Mouse (Mus musculus) embryonic facial prominence, embryonic 14.5 days (tissue): ENCODE measurements around the gene Jakmip3. TPM values are rescaled to one million over a fixed set of nuclear protein-coding genes. Genes with fewer than 3 reads are reported as not detected.
A peak's percentile ranks its signal among the peaks of the same experiment; 100 is the strongest.

Source experiments
- ATAC-seq: fragments of 200-750 bp; cut with Nextera tagmentation; 2 replicates; pipeline ENCODE4 v1.8.0; 2017; ENCODE audit warnings: low read depth, moderate number of reproducible peaks, moderate TSS enrichment
- DNase-seq: peaks from one replicate; pipeline ENCODE4 v3.0.0-alpha.2; 2015; ENCODE audit warnings: low spot score
- H3K27ac ChIP-seq: fragments of 300-500 bp; sonication (generic); replicated peaks from 2 replicates; pipeline ENCODE4 v1.5.1; 2014; ENCODE audit warnings: low read depth, mild to moderate bottlenecking, low read length, moderate library complexity
- H3K27me3 ChIP-seq: fragments of 300-500 bp; sonication (generic); replicated peaks from 2 replicates; pipeline ENCODE4 v1.6.1; 2014; ENCODE audit warnings: low read length; ENCODE audit not compliant: control insufficient read depth, insufficient read depth
- H3K36me3 ChIP-seq: fragments of 300-500 bp; sonication (generic); 2 replicates; pipeline ENCODE4 v1.6.1; 2014; ENCODE audit warnings: low read length, mixed read lengths; ENCODE audit not compliant: control insufficient read depth, insufficient read depth
- H3K4me1 ChIP-seq: fragments of 300-500 bp; sonication (generic); 2 replicates; pipeline ENCODE4 v1.6.1; 2014; ENCODE audit warnings: antibody characterized with exemption, low read length; ENCODE audit not compliant: control insufficient read depth, insufficient read depth
- H3K4me2 ChIP-seq: fragments of 300-500 bp; sonication (generic); 2 replicates; pipeline ENCODE4 v1.6.1; 2014; ENCODE audit warnings: low read depth, mild to moderate bottlenecking, low read length, moderate library complexity, mixed read lengths
- H3K4me3 ChIP-seq: fragments of 300-500 bp; sonication (generic); 2 replicates; pipeline ENCODE4 v1.5.1; 2014; ENCODE audit warnings: low read depth, mild to moderate bottlenecking, low read length
- H3K9ac ChIP-seq: fragments of 300-500 bp; sonication (generic); 2 replicates; pipeline ENCODE4 v1.6.1; 2014; ENCODE audit warnings: low read depth, mild to moderate bottlenecking, low read length, moderate library complexity, mixed read lengths
- H3K9me3 ChIP-seq: fragments of 300-500 bp; sonication (generic); 2 replicates; pipeline ENCODE4 v1.6.1; 2016; ENCODE audit warnings: low read length; ENCODE audit not compliant: control insufficient read depth
- WGBS: fragments of 180-500 bp; shearing (Covaris S2); extraction: QIAGEN DNeasy Blood & Tissue Kit; methylation state at CpG from one replicate; pipeline ENCODE4 v1.1.7; 2014; 5-methylcytosine and 5-hydroxymethylcytosine counted together
- polyA plus RNA-seq: library from polyadenylated mRNA; unstranded; fragments of >200 nt; fragmentation: Nextera tagmentation; extraction: Ambion mirVana; gene quantifications from 2 replicates; pipeline ENCODE4 v1.2.1, GENCODE M21; 2014

Gene Jakmip3
- polyA plus RNA-seq, 1 experiment from 2014 or later, result 0.46 TPM

GRCm38 (mm10) chr7:138938991-138939390 lies 1.5 kb upstream of the Jakmip3 start:
- peaks cover 51% of the 10 kb centered on the region for H3K27me3 ChIP-seq

GRCm38 (mm10) chr7:138940256-138940611 lies 296 bp upstream of the Jakmip3 start:
- Histone ChIP-seq H3K4me1 (peaks cover 2% of the 10 kb centered on the region; the same call in 1 of the 2 replicates), H3K27ac (no peak overlapping the region), H3K9me3 (no peaks in the 10 kb centered on the region), H3K4me2 (peak overlapping the region; percentile 89), H3K27me3 (peaks cover 56% of the 10 kb centered on the region), H3K4me3 (peak overlapping the region; percentile 46), H3K9ac (0 out of 2 replicates have a peak overlapping the region, but pooled peaks have one; percentile 53), H3K36me3 (no peaks in the 10 kb centered on the region)
- DNase-seq, result peak; percentile 16
- ATAC-seq, result no peak
- whole genome bisulfite sequencing, result under 1% methylated on average over 12 of the region's 17 CpGs

More at GRCm38 (mm10) chr7:138938991-138939390, 1.5 kb upstream of the Jakmip3 start:
- H3K4me1 ChIP-seq, result peaks cover 2% of the 10 kb centered on the region; the same call in 1 of the 2 replicates
- DNase-seq (no peak), ATAC-seq (no peak)
- H3K4me3 ChIP-seq, result no peak overlapping the region
- no peak overlapping the region for H3K4me2 ChIP-seq
- no peaks in the 10 kb centered on the region for H3K36me3 ChIP-seq
- H3K27ac ChIP-seq, result no peak overlapping the region
- WGBS, result 81% methylated on average over 7 of the region's 7 CpGs
- peaks cover 4% of the 10 kb centered on the region; the same call in 1 of the 2 replicates for H3K9me3 ChIP-seq
- H3K9ac ChIP-seq, result no peak overlapping the region

- Histone ChIP-seq H3K27me3 (peaks cover 56% of the 10 kb centered on the region), H3K9me3 (no peaks in the 10 kb centered on the region), H3K4me3 (no peak overlapping the region), H3K4me1 (peaks cover 2% of the 10 kb centered on the region; the same call in 1 of the 2 replicates), H3K9ac (no peak overlapping the region), H3K36me3 (no peaks in the 10 kb centered on the region), H3K4me2 (peak overlapping the region; percentile 89; the same call in 1 of the 2 replicates), H3K27ac (no peak overlapping the region)
- no peak for DNase-seq
- no peak for ATAC-seq
- WGBS, result 38% methylated on average over 5 of the region's 5 CpGs
Observed at GRCm38 (mm10) chr7:138941571-138941970, 1.0 kb downstream of the Jakmip3 start.

- Histone ChIP-seq H3K27me3 (peaks cover 56% of the 10 kb centered on the region), H3K36me3 (no peaks in the 10 kb centered on the region), H3K4me3 (no peak overlapping the region), H3K9me3 (no peaks in the 10 kb centered on the region), H3K27ac (no peak overlapping the region), H3K4me2 (no peak overlapping the region), H3K4me1 (peaks cover 2% of the 10 kb centered on the region; the same call in 1 of the 2 replicates), H3K9ac (no peak overlapping the region)
- ATAC-seq (no peak), DNase-seq (no peak)
- 83% methylated on average over 1 of the region's 1 CpGs for WGBS
Observed at GRCm38 (mm10) chr7:138942301-138942700, 1.8 kb downstream of the Jakmip3 start.

- Histone ChIP-seq H3K36me3 (no peaks in the 10 kb centered on the region), H3K4me1 (no peaks in the 10 kb centered on the region), H3K27me3 (peaks cover 37% of the 10 kb centered on the region), H3K9ac (no peak overlapping the region), H3K4me3 (no peak overlapping the region), H3K9me3 (no peaks in the 10 kb centered on the region), H3K4me2 (no peak overlapping the region), H3K27ac (no peak overlapping the region)
- DNase-seq (no peak), ATAC-seq (no peak)
- WGBS, result 45% methylated on average over 3 of the region's 3 CpGs
Observed at GRCm38 (mm10) chr7:138945668-138946067, 5.1 kb downstream of the Jakmip3 start.

GRCm38 (mm10) chr7:138947741-138948140 lies 7.2 kb downstream of the Jakmip3 start:
- Histone ChIP-seq H3K27ac (no peak overlapping the region), H3K4me3 (no peak overlapping the region), H3K36me3 (no peaks in the 10 kb centered on the region), H3K4me2 (no peak overlapping the region), H3K9ac (no peak overlapping the region), H3K4me1 (no peaks in the 10 kb centered on the region), H3K9me3 (no peaks in the 10 kb centered on the region), H3K27me3 (peaks cover 16% of the 10 kb centered on the region)
- DNase-seq, result no peak
- 90% methylated on average over 8 of the region's 8 CpGs for WGBS
- no peak for ATAC-seq

GRCm38 (mm10) chr7:138948309-138948708 lies 7.8 kb downstream of the Jakmip3 start:
- ATAC-seq, result no peak
- no peak overlapping the region for H3K4me3 ChIP-seq
- H3K27me3 ChIP-seq, result peaks cover 12% of the 10 kb centered on the region
- WGBS, result 66% methylated on average over 8 of the region's 8 CpGs
- H3K4me2 ChIP-seq, result no peak overlapping the region
- H3K27ac ChIP-seq, result no peak overlapping the region
- H3K9ac ChIP-seq, result no peak overlapping the region
- H3K9me3 ChIP-seq, result no peaks in the 10 kb centered on the region
- DNase-seq, result no peak
- no peaks in the 10 kb centered on the region for H3K4me1 ChIP-seq
- no peaks in the 10 kb centered on the region for H3K36me3 ChIP-seq

GRCm38 (mm10) chr7:138955787-138956186 lies 15.3 kb downstream of the Jakmip3 start:
- WGBS, result 77% methylated on average over 7 of the region's 7 CpGs
- no peak for ATAC-seq
- no peaks in the 10 kb centered on the region for H3K9me3 ChIP-seq

GRCm38 (mm10) chr7:138957106-138957505 lies 16.6 kb downstream of the Jakmip3 start:
- ATAC-seq, result no peak
- no peak overlapping the region for H3K9ac ChIP-seq
- H3K4me3 ChIP-seq, result no peak overlapping the region
- H3K4me2 ChIP-seq, result no peak overlapping the region
- no peak overlapping the region for H3K27ac ChIP-seq
- no peak for DNase-seq
- no peaks in the 10 kb centered on the region for H3K9me3 ChIP-seq
- WGBS, result 79% methylated on average over 6 of the region's 6 CpGs
- no peaks in the 10 kb centered on the region for H3K36me3 ChIP-seq
- no peaks in the 10 kb centered on the region for H3K27me3 ChIP-seq
- no peaks in the 10 kb centered on the region for H3K4me1 ChIP-seq

More at GRCm38 (mm10) chr7:138955787-138956186, 15.3 kb downstream of the Jakmip3 start:
- Histone ChIP-seq H3K9ac (no peak overlapping the region), H3K4me3 (no peak overlapping the region), H3K36me3 (no peaks in the 10 kb centered on the region), H3K27me3 (no peaks in the 10 kb centered on the region), H3K4me2 (no peak overlapping the region), H3K4me1 (no peaks in the 10 kb centered on the region), H3K27ac (no peak overlapping the region)
- no peak for DNase-seq
